Mouse (Mus musculus) monocyte, adult 59 days (primary cell): ENCODE measurements around the gene Epo. TPM values are rescaled to one million over a fixed set of nuclear protein-coding genes. Genes with fewer than 3 reads are reported as not detected.

Experiments used
- total RNA-seq, 2 experiments: library from RNA; stranded (reverse); gene quantifications; one replicate each; pipeline ENCODE4 v1.2.4; 2023

Epo gene
- not detected for total RNA-seq

GRCm38 (mm10) chr5:137533117-137533827 is at the start of gene Epo, which contains the start of gene Gnb2:
Epo (minus strand) TSS chr5:137533242.
Gnb2 (minus strand) TSS chr5:137533510.

DNA sequence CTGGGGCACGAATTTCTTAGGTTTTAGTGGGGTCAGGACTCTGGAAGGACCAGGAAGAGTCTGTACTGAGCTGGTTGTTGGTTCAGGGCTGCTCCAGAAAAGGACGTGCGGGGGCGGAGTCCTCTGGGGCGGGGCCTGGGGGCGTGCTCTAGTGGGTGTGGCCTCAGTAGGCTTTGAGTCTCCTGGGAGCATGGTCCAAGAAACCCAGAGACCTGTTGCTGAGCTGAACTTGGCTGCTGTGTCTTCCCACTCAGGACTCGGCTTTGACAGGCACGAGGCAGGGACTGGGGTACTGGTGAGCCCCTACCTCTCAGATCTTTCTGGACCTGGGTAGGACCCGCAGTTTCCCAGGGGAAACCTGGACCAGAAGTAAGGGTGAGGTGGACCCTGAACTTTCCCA is 36.6 kb upstream of the Epo start, which contains the start of gene Tfr2:
Gene Tfr2 (plus strand): TSS at position 176 of the 400 bp plus-strand sequence.

GRCm38 (mm10) chr5:137553411-137553837 is 20.4 kb upstream of the Epo start, which contains the start of gene Actl6b:
Actl6b (plus strand) TSS chr5:137553517.

GRCm38 (mm10) chr5:137518436-137518835 is 14.6 kb downstream of the Epo start, which contains the start of gene Gigyf1:
Gigyf1 (plus strand) TSS chr5:137518548.

GRCm38 (mm10) chr5:137501709-137502666 is 31.1 kb downstream of the Epo start, which contains the start of gene Pop7:
Pop7 (minus strand) TSS chr5:137502518.

GRCm38 (mm10) chr5:137476964-137477363 is 56.1 kb downstream of the Epo start, which contains the start of gene Zan:
Zan (minus strand) TSS chr5:137477064.

Other genes starting within 250 kb of the Epo start
- 1 to 10 TPM in 1 of 2 experiments, under 1 TPM in 1; 0.16 to 1.7 TPM for gene Ache, start 245.7 kb downstream of the Epo start, total RNA-seq
- gene Ufsp1, start 238.6 kb downstream of the Epo start, total RNA-seq: under 1 TPM in 1 of 2 experiments, not detected in 1; 0.70 TPM
- 100 to 1,000 TPM; 177 to 211 TPM for gene Srrt, start 225.6 kb downstream of the Epo start, total RNA-seq
- 10 to 100 TPM; 16.0 to 19.2 TPM for gene Trip6, start 218.8 kb downstream of the Epo start, total RNA-seq
- 10 to 100 TPM; 74.1 to 74.2 TPM for gene Slc12a9, start 199.6 kb downstream of the Epo start, total RNA-seq
- under 1 TPM in 1 of 2 experiments, not detected in 1; 0.30 TPM for gene Ephb4, start 183.1 kb downstream of the Epo start, total RNA-seq
- under 1 TPM in 1 of 2 experiments, not detected in 1; 0.03 TPM for gene Zan, start 56.2 kb downstream of the Epo start, total RNA-seq
- gene Pop7, start 30.7 kb downstream of the Epo start, total RNA-seq: 10 to 100 TPM; 20.8 to 21.6 TPM
- 10 to 100 TPM; 55.2 to 70.1 TPM for gene Gigyf1, start 14.7 kb downstream of the Epo start, total RNA-seq
- gene Gnb2, start 268 bp upstream of the Epo start, total RNA-seq: 1,000 to 10,000 TPM; 1,007 to 1,026 TPM
- gene Actl6b, start 20.3 kb upstream of the Epo start, total RNA-seq: not detected
- not detected for gene Tfr2, start 36.6 kb upstream of the Epo start, total RNA-seq
- gene Mospd3, start 67.8 kb upstream of the Epo start, total RNA-seq: 10 to 100 TPM; 44.1 to 47.4 TPM
- 1 to 10 TPM in 1 of 2 experiments, under 1 TPM in 1; 0.70 to 1.3 TPM for gene Pcolce, start 80.5 kb upstream of the Epo start, total RNA-seq
- gene Fbxo24, start 95.8 kb upstream of the Epo start, total RNA-seq: not detected
- gene Lrch4, start 95.9 kb upstream of the Epo start, total RNA-seq: 100 to 1,000 TPM; 230 to 264 TPM
- gene Gm20605, start 95.9 kb upstream of the Epo start, total RNA-seq: 10 to 100 TPM; 46.8 to 54.6 TPM
- gene Sap25, start 108.1 kb upstream of the Epo start, total RNA-seq: 10 to 100 TPM; 82.6 to 84.7 TPM
- gene Irs3, start 112.5 kb upstream of the Epo start, total RNA-seq: not detected
- gene Agfg2, start 151.5 kb upstream of the Epo start, total RNA-seq: 10 to 100 TPM; 19.8 to 21.9 TPM
- gene Nyap1, start 208.4 kb upstream of the Epo start, total RNA-seq: 1 to 10 TPM in 1 of 2 experiments, under 1 TPM in 1; 0.94 to 1.2 TPM
- gene Tsc22d4, start 212.5 kb upstream of the Epo start, total RNA-seq: 100 to 1,000 TPM; 192 to 213 TPM
- gene Ppp1r35, start 245.6 kb upstream of the Epo start, total RNA-seq: 10 to 100 TPM; 19.3 to 22.4 TPM